Mouse (Mus musculus): ENCODE measurements at regions not wholly inside any gene's neighbourhood (a gene's known extent, or its start where the extent isn't known, plus 50 kb on each side); places are given as distances from the start of the nearest gene placed in this dataset.

GRCm38 (mm10) chr14:86154688-86155087, 986.3 kb downstream of the Diaph3 start:
- H3K4me3 ChIP-seq, result no peak overlapping the region
- no peak for ATAC-seq (ENCODE audit: insufficient number of reproducible peaks, insufficient read depth, low FRiP score, low TSS enrichment)
- H3K36me3 ChIP-seq, result no peaks in the 10 kb centered on the region
- H3K9ac ChIP-seq, result no peak overlapping the region
- H3K4me2 ChIP-seq (replicated peaks), result no peak overlapping the region
- no peaks in the 10 kb centered on the region for H3K27me3 ChIP-seq
- WGBS, result 92% methylated on average over 3 of the region's 3 CpGs
- no peaks in the 10 kb centered on the region for H3K4me1 ChIP-seq
- no peaks in the 10 kb centered on the region for H3K9me3 ChIP-seq
- no peak overlapping the region for H3K27ac ChIP-seq

- no peak for ATAC-seq (ENCODE audit: insufficient number of reproducible peaks, insufficient read depth, low FRiP score, low TSS enrichment)
- no peak overlapping the region for H3K27ac ChIP-seq
- H3K9me3 ChIP-seq, result no peaks in the 10 kb centered on the region
- no peaks in the 10 kb centered on the region for H3K4me1 ChIP-seq
- H3K36me3 ChIP-seq, result no peaks in the 10 kb centered on the region
- no peak overlapping the region for H3K9ac ChIP-seq
- no peak overlapping the region for H3K4me3 ChIP-seq
- H3K4me2 ChIP-seq (replicated peaks), result no peak overlapping the region
- WGBS, result 85% methylated on average over 1 of the region's 1 CpGs
- no peaks in the 10 kb centered on the region for H3K27me3 ChIP-seq
Observed at GRCm38 (mm10) chr14:86151276-86151675, 989.8 kb downstream of the Diaph3 start.

GRCm38 (mm10) chr14:86150329-86150866, 990.6 kb downstream of the Diaph3 start:
- 90% methylated on average over 3 of the region's 3 CpGs for whole genome bisulfite sequencing
- no peak for ATAC-seq (ENCODE audit: insufficient number of reproducible peaks, insufficient read depth, low FRiP score, low TSS enrichment)
- Histone ChIP-seq H3K9ac (no peak overlapping the region), H3K9me3 (no peaks in the 10 kb centered on the region), H3K4me1 (no peaks in the 10 kb centered on the region), H3K27me3 (no peaks in the 10 kb centered on the region), H3K36me3 (no peaks in the 10 kb centered on the region), H3K4me2 (replicated peaks) (no peak overlapping the region), H3K4me3 (no peak overlapping the region), H3K27ac (no peak overlapping the region)

- 75% methylated on average over 4 of the region's 4 CpGs for WGBS
- Histone ChIP-seq H3K27ac (no peak overlapping the region), H3K4me3 (no peak overlapping the region), H3K4me1 (no peaks in the 10 kb centered on the region), H3K27me3 (no peaks in the 10 kb centered on the region), H3K36me3 (no peaks in the 10 kb centered on the region), H3K9me3 (no peaks in the 10 kb centered on the region), H3K4me2 (replicated peaks) (no peak overlapping the region), H3K9ac (no peak overlapping the region)
- no peak for ATAC-seq (ENCODE audit: insufficient number of reproducible peaks, insufficient read depth, low FRiP score, low TSS enrichment)
Observed at GRCm38 (mm10) chr14:86115254-86116057, 1025.6 kb downstream of the Diaph3 start.

- Histone ChIP-seq H3K27ac (no peak overlapping the region), H3K36me3 (no peaks in the 10 kb centered on the region), H3K27me3 (no peaks in the 10 kb centered on the region), H3K4me1 (no peaks in the 10 kb centered on the region), H3K4me3 (no peak overlapping the region), H3K9ac (no peak overlapping the region), H3K4me2 (replicated peaks) (no peak overlapping the region), H3K9me3 (no peaks in the 10 kb centered on the region)
- WGBS, result 64% methylated on average over 1 of the region's 1 CpGs
- no peak for ATAC-seq (ENCODE audit: insufficient number of reproducible peaks, insufficient read depth, low FRiP score, low TSS enrichment)
Observed at GRCm38 (mm10) chr14:86101497-86101896, 1039.5 kb downstream of the Diaph3 start.

- no peak for ATAC-seq (ENCODE audit: insufficient number of reproducible peaks, insufficient read depth, low FRiP score, low TSS enrichment)
- Histone ChIP-seq H3K27me3 (no peaks in the 10 kb centered on the region), H3K4me3 (no peak overlapping the region), H3K9ac (no peak overlapping the region), H3K4me2 (replicated peaks) (no peak overlapping the region), H3K36me3 (no peaks in the 10 kb centered on the region), H3K27ac (no peak overlapping the region), H3K9me3 (no peaks in the 10 kb centered on the region), H3K4me1 (no peaks in the 10 kb centered on the region; the same call in 1 of the 2 replicates)
- 68% methylated on average over 6 of the region's 6 CpGs for WGBS
Observed at GRCm38 (mm10) chr14:86070313-86071100, 1070.5 kb downstream of the Diaph3 start.

- 41% methylated on average over 1 of the region's 1 CpGs for WGBS
- Histone ChIP-seq H3K4me3 (no peak overlapping the region), H3K4me2 (replicated peaks) (no peak overlapping the region), H3K27ac (no peak overlapping the region), H3K36me3 (no peaks in the 10 kb centered on the region), H3K9ac (no peak overlapping the region), H3K4me1 (no peaks in the 10 kb centered on the region; the same call in 1 of the 2 replicates), H3K27me3 (no peaks in the 10 kb centered on the region), H3K9me3 (no peaks in the 10 kb centered on the region)
- no peak for ATAC-seq (ENCODE audit: insufficient number of reproducible peaks, insufficient read depth, low FRiP score, low TSS enrichment)
Observed at GRCm38 (mm10) chr14:86069329-86069728, 1071.7 kb downstream of the Diaph3 start.

GRCm38 (mm10) chr14:86067743-86068142, 1073.3 kb downstream of the Diaph3 start:
- no peaks in the 10 kb centered on the region for H3K27me3 ChIP-seq
- no peak for ATAC-seq (ENCODE audit: insufficient number of reproducible peaks, insufficient read depth, low FRiP score, low TSS enrichment)
- WGBS, result 82% methylated on average over 1 of the region's 1 CpGs
- H3K36me3 ChIP-seq, result no peaks in the 10 kb centered on the region
- no peak overlapping the region for H3K27ac ChIP-seq
- no peaks in the 10 kb centered on the region; the same call in 1 of the 2 replicates for H3K4me1 ChIP-seq
- H3K9me3 ChIP-seq, result no peaks in the 10 kb centered on the region
- no peak overlapping the region for H3K4me2 ChIP-seq (replicated peaks)
- H3K9ac ChIP-seq, result no peak overlapping the region
- no peak overlapping the region for H3K4me3 ChIP-seq

- H3K9ac ChIP-seq, result no peak overlapping the region
- no peaks in the 10 kb centered on the region for H3K4me1 ChIP-seq
- no peaks in the 10 kb centered on the region for H3K27me3 ChIP-seq
- ATAC-seq (ENCODE audit: insufficient number of reproducible peaks, insufficient read depth, low FRiP score, low TSS enrichment), result no peak
- no peak overlapping the region for H3K4me3 ChIP-seq
- H3K9me3 ChIP-seq, result no peaks in the 10 kb centered on the region
- H3K4me2 ChIP-seq (replicated peaks), result no peak overlapping the region
- 76% methylated on average over 3 of the region's 3 CpGs for WGBS
- H3K27ac ChIP-seq, result no peak overlapping the region
- H3K36me3 ChIP-seq, result no peaks in the 10 kb centered on the region
Observed at GRCm38 (mm10) chr14:86063620-86063943, 1077.5 kb downstream of the Diaph3 start.

GRCm38 (mm10) chr14:86062885-86063619, 1078.0 kb downstream of the Diaph3 start:
- Histone ChIP-seq H3K9ac (no peak overlapping the region), H3K36me3 (no peaks in the 10 kb centered on the region), H3K4me2 (replicated peaks) (no peak overlapping the region), H3K4me3 (no peak overlapping the region), H3K4me1 (no peaks in the 10 kb centered on the region), H3K27me3 (no peaks in the 10 kb centered on the region), H3K27ac (no peak overlapping the region), H3K9me3 (no peaks in the 10 kb centered on the region)
- WGBS, result 71% methylated on average over 11 of the region's 11 CpGs
- no peak for ATAC-seq (ENCODE audit: insufficient number of reproducible peaks, insufficient read depth, low FRiP score, low TSS enrichment)

GRCm38 (mm10) chr14:86056991-86057390, 1084.0 kb downstream of the Diaph3 start:
- H3K9ac ChIP-seq, result no peak overlapping the region
- WGBS, result 63% methylated on average over 4 of the region's 4 CpGs
- ATAC-seq (ENCODE audit: insufficient number of reproducible peaks, insufficient read depth, low FRiP score, low TSS enrichment), result no peak
- H3K4me1 ChIP-seq, result peaks cover 2% of the 10 kb centered on the region; the same call in 1 of the 2 replicates
- no peak overlapping the region for H3K4me3 ChIP-seq
- H3K9me3 ChIP-seq, result no peaks in the 10 kb centered on the region
- no peak overlapping the region for H3K27ac ChIP-seq
- H3K27me3 ChIP-seq, result no peaks in the 10 kb centered on the region
- no peak overlapping the region for H3K4me2 ChIP-seq (replicated peaks)
- H3K36me3 ChIP-seq, result no peaks in the 10 kb centered on the region
